Mouse (Mus musculus) CD4-positive, CD25-positive, alpha-beta regulatory T cell, adult 4 months (primary cell): Measurements from ENCODE around the gene Kremen1. TPM values are rescaled to one million over a fixed set of nuclear protein-coding genes. Genes with fewer than 3 reads are reported as not detected.

ENCODE experiments used
- ATAC-seq: one replicate; pipeline ENCODE4 v1.8.0; 2017
- polyA plus RNA-seq, 2 experiments: library from polyadenylated mRNA; unstranded; fragments of 100-300 nt; shearing (Covaris generic); gene quantifications; one replicate each; pipeline ENCODE4 v1.2.1; 2017

Kremen1 gene
- polyA plus RNA-seq, 2 experiments from 2014 or later: 3.4 to 4.3 TPM

DNA sequence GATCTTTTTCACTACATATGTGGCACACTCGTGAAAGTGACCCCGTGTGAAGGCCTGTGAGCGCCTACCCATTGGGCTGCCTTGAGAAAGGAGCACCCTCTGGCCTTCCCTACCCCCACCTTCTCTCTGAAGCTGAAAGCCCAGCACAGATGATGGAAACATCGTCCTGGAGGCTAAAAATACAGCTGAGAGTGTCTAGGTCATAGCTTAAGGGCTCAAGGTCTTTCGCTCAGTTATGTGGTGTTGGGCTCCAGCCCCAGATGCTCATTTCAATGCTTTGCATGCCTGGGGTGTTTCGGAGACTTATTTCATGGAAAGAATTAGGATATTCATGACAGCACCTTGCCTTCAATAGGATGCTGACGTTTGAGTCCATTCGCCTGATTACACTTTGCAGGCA lies 4.4 kb upstream of the Kremen1 start:
- no peak for ATAC-seq

- ATAC-seq: no peak
Observed at GRCm38 (mm10) chr11:5263078-5263730, 1.8 kb upstream of the Kremen1 start.

DNA sequence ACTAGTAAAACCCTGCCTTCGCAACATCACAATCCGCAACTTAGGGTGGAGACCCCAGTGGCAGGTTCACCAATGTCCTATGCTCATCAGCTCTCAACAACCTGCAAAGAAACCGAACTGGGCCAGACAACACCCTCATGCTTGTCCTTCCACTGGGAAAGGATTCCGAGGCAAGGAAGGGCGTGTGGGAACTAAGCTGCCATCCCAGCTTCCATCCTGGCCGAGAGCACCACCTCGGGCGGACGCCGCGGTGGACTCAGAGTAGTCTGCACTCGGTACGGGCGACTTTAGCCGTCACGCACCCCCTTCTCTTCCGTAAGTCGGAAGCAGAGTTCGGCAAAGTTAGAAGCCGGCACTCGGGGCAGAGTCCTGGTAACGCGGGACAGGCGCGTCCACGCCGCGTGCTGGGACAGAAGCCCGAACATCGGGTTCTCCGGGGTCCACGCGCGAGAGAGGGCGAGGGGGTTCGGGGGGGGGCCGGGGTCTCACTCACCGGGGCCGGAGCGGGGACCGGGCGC lies 357 bp downstream of the Kremen1 start:
- ATAC-seq: peak; percentile 24

- peak; percentile 45 for ATAC-seq
Observed at GRCm38 (mm10) chr11:5259944-5260598, 1.3 kb downstream of the Kremen1 start.

DNA sequence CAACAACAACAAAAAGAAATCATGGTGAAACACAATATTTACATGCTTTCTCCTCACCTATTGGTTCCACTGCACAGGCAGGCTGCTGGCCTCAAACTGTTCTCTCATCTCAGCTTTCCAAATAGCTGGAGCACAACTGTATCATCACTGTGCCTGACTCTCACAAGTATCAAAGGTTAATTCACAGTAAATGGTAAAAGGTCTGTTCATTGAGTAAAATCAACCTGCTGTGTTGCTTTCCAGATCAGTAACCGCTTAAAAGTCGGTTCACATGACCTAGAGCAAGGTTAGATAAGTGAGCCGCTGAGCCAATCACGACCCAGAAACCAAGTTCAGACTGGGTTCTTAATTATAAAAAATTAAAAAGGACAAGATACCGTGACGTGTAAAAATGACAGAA lies 3.3 kb downstream of the Kremen1 start:
- ATAC-seq: no peak

DNA sequence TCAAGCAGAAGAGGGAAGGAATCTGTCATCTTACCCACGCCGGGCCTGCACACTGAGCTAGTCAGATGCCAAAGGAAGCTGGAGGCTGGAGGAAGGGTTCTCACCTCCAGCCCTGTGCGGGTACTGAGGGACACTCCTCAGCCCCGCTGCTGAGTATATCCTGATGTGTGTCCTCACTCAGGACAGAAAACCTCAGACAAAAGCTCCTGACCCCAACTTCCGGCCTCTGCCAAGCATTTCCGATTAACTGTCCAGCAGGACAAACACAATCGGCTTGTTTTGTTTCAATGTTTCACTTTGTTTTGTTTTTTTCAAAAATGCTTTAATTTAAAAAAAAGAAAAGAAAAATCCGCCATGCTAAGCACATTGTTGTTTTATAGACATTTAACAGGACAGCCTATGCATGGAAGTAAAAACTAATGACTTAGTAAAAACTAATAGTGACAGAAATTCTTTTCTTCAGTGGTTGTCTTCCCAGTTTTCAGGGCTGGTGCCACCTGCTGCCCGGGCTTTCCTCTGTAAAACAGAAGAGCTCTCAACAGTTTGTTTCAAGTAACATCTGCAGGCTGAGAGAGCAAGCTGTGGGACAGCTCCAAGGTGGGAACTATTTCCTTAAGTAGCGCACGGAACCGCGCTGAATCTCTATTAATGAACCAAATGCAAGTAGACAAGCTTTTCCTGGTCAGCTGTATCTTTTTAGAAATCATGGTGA lies 4.1 kb downstream of the Kremen1 start:
- no peak for ATAC-seq

- no peak for ATAC-seq
Observed at GRCm38 (mm10) chr11:5255509-5256014, 5.8 kb downstream of the Kremen1 start.

- ATAC-seq: no peak
Observed at GRCm38 (mm10) chr11:5254016-5254415, 7.3 kb downstream of the Kremen1 start.

DNA sequence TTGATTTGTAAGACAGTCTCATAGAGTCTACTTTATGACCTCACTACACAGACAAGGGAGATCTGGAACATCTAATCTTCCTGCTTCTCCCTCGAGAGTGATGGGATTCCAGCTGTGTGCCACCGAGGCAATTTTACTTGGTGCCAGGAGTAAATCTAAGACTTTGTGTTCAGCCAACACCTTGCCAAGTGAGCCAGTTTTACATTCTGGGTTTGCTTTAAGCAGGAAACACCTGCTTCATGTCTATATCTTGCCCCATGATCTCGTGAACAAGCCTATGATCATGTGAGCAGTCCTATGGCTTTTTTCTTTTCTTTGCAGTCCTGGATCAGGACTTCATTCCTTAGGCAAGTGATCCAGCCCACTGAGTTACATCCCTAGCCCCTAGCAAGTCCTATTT lies 7.8 kb downstream of the Kremen1 start:
- ATAC-seq: peak; percentile 45

DNA sequence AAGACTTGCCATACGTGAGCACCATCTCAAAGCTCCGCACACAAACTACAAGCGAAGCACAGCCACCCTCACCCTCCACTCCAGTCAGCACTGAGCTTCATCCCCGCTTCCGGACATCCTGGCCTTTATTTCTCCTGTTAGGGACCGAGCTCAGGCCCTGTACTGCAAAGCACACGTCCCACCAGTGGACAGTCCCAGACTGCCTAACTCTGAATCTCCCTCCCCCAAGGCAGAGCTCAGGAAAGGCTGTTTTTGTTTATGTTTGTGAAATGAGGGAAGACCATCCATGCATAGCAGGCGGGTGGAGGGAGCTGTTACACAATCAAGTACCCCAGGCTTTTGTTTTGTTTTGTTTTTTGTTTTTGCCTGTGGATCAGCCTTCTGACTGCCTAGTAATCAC lies 8.6 kb downstream of the Kremen1 start:
- no peak for ATAC-seq

DNA sequence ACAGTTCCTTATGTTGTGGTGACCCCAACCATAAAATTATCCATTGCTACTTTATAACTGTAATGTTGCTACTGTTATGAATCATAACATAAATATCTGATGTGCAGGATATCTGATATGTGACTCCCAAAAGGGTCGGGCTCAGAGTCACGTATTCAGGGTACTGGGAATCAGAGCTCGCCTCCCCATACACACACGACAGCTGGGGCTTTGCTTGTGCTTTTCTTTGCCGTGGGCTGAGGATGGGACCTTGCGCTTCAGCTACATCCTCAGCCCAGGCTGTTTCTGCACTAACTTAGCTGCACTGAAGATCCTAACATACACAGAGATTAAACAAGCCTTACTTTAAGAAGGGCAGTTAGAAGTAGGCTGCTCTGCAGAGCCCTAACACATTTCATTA lies 10.2 kb downstream of the Kremen1 start:
- no peak for ATAC-seq

GRCm38 (mm10) chr11:5248200-5248599 lies 13.2 kb downstream of the Kremen1 start:
- no peak for ATAC-seq

GRCm38 (mm10) chr11:5245431-5245830 lies 15.9 kb downstream of the Kremen1 start:
- no peak for ATAC-seq

GRCm38 (mm10) chr11:5244749-5245130 lies 16.6 kb downstream of the Kremen1 start:
- no peak for ATAC-seq

DNA sequence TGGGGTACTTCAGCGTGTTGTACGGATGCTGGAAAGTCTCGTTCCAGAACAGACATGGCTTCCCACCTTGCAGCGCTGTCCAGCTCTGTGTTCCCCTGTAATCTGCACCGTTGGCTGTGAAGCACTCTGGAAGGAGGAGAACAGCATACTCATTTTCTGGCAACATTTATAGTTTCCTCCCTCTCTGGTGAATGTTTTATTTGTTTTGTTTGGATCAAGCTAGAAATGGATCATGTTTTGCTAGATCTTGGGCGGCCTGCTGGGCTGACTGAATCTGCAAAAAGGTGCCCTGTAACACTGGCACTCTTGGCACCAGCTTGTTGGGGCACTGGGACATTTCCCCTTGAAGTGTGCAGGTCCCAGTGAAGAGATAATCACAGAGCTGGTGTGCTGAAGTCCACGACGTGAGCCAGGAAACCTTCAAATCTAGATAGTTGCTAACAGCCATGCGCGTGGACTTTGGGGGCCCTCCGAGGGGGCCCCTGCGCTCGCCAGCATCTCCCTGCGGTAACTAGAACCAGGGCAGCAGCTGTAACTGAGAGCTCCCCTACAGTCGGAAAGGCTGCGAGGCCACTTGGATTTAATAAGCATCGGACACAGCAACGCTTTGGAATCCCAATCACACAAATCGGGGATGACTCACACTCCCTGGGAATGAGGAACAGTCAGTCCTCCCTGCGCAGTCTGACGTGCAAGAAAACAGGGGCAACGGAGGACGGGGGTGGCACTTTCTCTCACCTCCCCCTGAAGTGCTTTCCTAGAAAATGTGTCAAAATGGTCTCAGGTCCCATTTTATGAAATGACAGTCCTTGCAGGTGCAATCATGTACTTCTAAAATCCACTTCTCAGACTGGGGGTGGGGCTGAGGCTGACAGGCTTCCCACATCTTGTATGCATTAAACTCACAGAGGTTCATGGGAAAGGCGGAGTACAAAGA lies 17.3 kb downstream of the Kremen1 start:
- no peak for ATAC-seq

DNA sequence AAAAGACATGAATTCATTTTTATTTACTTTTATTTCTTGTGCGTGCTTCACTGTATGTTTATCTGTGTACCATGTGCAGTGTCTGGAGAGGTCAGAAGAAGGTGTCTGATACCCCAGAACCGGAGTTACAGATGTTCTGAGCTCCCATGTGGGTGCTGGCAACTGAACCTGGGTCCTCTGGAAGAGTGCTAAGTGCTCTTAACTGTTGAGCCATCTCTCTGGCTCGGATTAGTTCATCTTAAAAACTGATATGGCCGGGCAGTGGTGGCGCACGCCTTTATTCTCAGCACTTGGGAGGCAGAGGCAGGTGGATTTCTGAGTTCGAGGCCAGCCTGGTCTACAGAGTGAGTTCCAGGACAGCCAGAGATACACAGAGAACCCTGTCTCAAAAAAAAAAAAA lies 18.1 kb downstream of the Kremen1 start:
- no peak for ATAC-seq

GRCm38 (mm10) chr11:5242158-5242557 lies 19.2 kb downstream of the Kremen1 start:
- ATAC-seq: no peak

GRCm38 (mm10) chr11:5239706-5240690 lies 21.4 kb downstream of the Kremen1 start:
- ATAC-seq: no peak

GRCm38 (mm10) chr11:5219910-5220447 lies 41.4 kb downstream of the Kremen1 start:
- no peak for ATAC-seq

DNA sequence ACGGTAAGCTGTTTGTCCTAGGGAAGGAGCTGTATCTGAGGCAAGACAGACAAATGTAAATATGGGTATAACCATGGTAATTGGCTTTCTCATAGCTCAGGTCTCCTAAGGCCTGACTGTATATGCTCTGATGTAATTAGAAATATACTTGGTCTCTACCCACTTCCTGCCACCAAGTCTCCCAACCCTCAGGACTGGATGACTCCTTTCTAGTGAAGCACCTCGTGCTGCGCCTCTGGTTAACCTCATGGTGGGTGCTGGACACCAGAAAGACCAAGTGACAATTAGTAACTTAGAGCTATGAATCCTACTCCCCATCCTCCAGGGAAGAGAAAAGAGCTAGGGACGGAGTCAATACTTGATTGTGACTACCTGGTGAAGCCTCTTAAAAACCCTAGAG lies 42.0 kb downstream of the Kremen1 start:
- ATAC-seq: peak; percentile 26
